In the genomic region with DNA sequence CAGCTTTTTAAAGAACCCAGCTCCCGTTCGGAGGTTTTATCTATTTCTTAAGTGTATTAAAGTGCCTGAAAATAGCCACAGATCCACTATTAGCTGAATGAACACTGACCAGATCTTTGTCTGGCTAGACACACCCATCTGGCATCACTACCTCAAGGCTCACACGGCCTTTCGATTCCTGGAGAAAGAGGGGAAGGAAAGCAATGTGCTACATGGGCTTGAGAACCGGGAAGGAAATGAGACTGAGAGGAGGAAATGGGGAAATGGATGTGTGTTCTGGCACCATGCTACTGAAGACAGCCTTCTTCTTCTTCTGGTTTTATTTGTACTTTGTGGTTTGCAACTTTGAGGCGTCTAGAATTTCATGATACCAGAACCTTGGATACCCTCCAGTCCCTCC, we compare ENCODE assay signal across 30 mouse cellular contexts. TPM values are rescaled to one million over a fixed set of nuclear protein-coding genes. Genes with fewer than 3 reads are reported as not detected.
DNase-seq lines count a peak whose midpoint lies in the region; ATAC-seq lines count a peak whose summit lies in the region.
"Had no signal": no experiment of that assay in that cellular context is flagged by ENCODE, and none has a peak within 500 bp of the region (broad histone marks: within the 10 kb centered on the region; RNA-seq: fewer than 3 reads in every experiment).

No protein-coding gene starts in this region.

- H3K4me2 ChIP-seq in midbrain, embryonic 14.5 days (ENCODE audit: low read length), result 0 out of 2 replicates have a peak overlapping the region, but pooled peaks have one; percentile 2
- no peak overlapping the region for H3K4me2 ChIP-seq in midbrain, embryonic 11.5 days
- H3K4me2 ChIP-seq: embryonic facial prominence, embryonic 15.5 days; heart, embryonic 15.5 days; hindbrain, embryonic 12.5 days; liver, embryonic 12.5 days had no signal

- no peak overlapping the region for H3K27ac ChIP-seq in midbrain, embryonic 14.5 days (replicated peaks; ENCODE audit: low read depth, low read length)
- H3K27ac ChIP-seq in midbrain, embryonic 11.5 days (ENCODE audit: low read depth, low read length), result no peak overlapping the region
- H3K27ac ChIP-seq: embryonic facial prominence, embryonic 10.5 days; embryonic facial prominence, embryonic 15.5 days; heart, embryonic 10.5 days; heart, embryonic 15.5 days; hindbrain, embryonic 12.5 days; kidney, postnatal 0 days; liver, embryonic 12.5 days; stomach, postnatal 0 days had no signal

- H3K27me3 ChIP-seq in midbrain, embryonic 14.5 days (ENCODE audit: control insufficient read depth, insufficient read depth, low read length), result no peaks in the 10 kb centered on the region
- no peaks in the 10 kb centered on the region for H3K27me3 ChIP-seq in midbrain, embryonic 11.5 days (ENCODE audit: control insufficient read depth, insufficient read depth, low read length)

- ATAC-seq in midbrain, embryonic 14.5 days (ENCODE audit: low FRiP score, low TSS enrichment), result no peak
- ATAC-seq in midbrain, embryonic 11.5 days (ENCODE audit: low FRiP score), result no peak
- peak; percentile 61 for ATAC-seq in granulocyte monocyte progenitor cell, adult 5-6 weeks (replicated peaks; ENCODE audit: poor library complexity, severe bottlenecking)
- ATAC-seq in erythroblast, adult 5-6 weeks (replicated peaks; ENCODE audit: low FRiP score, poor library complexity, severe bottlenecking), result no peak
- ATAC-seq: intestine, embryonic 16.5 days; liver, embryonic 12.5 days; liver, postnatal 0 days had no signal

- H3K9ac ChIP-seq in midbrain, embryonic 14.5 days (replicated peaks; ENCODE audit: low read length), result no peak overlapping the region
- H3K9ac ChIP-seq in midbrain, embryonic 11.5 days (ENCODE audit: low read length), result no peak overlapping the region; the same call in 1 of the 2 replicates
- H3K9ac ChIP-seq: embryonic facial prominence, embryonic 15.5 days; heart, embryonic 15.5 days; hindbrain, embryonic 12.5 days; liver, embryonic 12.5 days; liver, postnatal 0 days had no signal

- H3K4me1 ChIP-seq in midbrain, embryonic 14.5 days (ENCODE audit: control insufficient read depth, insufficient read depth, low read length), result peaks cover 70% of the 10 kb centered on the region
- H3K4me1 ChIP-seq in midbrain, embryonic 11.5 days (ENCODE audit: control insufficient read depth, insufficient read depth, low read length), result peaks cover 43% of the 10 kb centered on the region
- H3K4me1 ChIP-seq: liver, embryonic 12.5 days had no signal

- no peak overlapping the region for H3K4me3 ChIP-seq in midbrain, embryonic 14.5 days (replicated peaks; ENCODE audit: low read depth, low read length)
- H3K4me3 ChIP-seq in midbrain, embryonic 11.5 days (ENCODE audit: low read depth, low read length), result no peak overlapping the region
- H3K4me3 ChIP-seq: embryonic facial prominence, embryonic 10.5 days; embryonic facial prominence, embryonic 15.5 days; heart, embryonic 10.5 days; heart, embryonic 15.5 days; hindbrain, embryonic 12.5 days; liver, embryonic 12.5 days had no signal

- DNase-seq in cerebellum, adult 9-10 months, result peak; percentile 31
- DNase-seq in cerebellum, adult 9-11 months, result no peak
- no peak for DNase-seq in midbrain, embryonic 14.5 days
- DNase-seq in midbrain, embryonic 11.5 days (ENCODE audit: low spot score, missing footprints), result no peak
- no peak for DNase-seq in adrenal gland, adult 2 months
- DNase-seq: adrenal gland, postnatal 10 days; gastrocnemius, postnatal 10 days; kidney, adult 8-10 months; kidney, postnatal 4 days; left cerebral cortex, postnatal 4 days; liver, postnatal 0 days; lung, postnatal 36 days; right cerebral cortex, postnatal 25 days; spleen, adult 18-20 months; thymus, adult 18-20 months; thymus, postnatal 25 days had no signal

- WGBS in midbrain, embryonic 14.5 days, result 85% methylated on average over 6 of the region's 6 CpGs
- 85% methylated on average over 6 of the region's 6 CpGs for WGBS in midbrain, embryonic 11.5 days

- H3K36me3 ChIP-seq in midbrain, embryonic 14.5 days (ENCODE audit: control insufficient read depth, insufficient read depth, low read length), result no peaks in the 10 kb centered on the region
- no peaks in the 10 kb centered on the region for H3K36me3 ChIP-seq in midbrain, embryonic 11.5 days (ENCODE audit: control insufficient read depth, insufficient read depth, low read length)
- H3K36me3 ChIP-seq: embryonic facial prominence, embryonic 10.5 days; embryonic facial prominence, embryonic 15.5 days; G1E; heart, embryonic 10.5 days; heart, embryonic 15.5 days; hindbrain, embryonic 12.5 days; liver, embryonic 12.5 days had no signal

- no peaks in the 10 kb centered on the region for H3K9me3 ChIP-seq in midbrain, embryonic 14.5 days (ENCODE audit: control insufficient read depth, low read length)
- no peaks in the 10 kb centered on the region for H3K9me3 ChIP-seq in midbrain, embryonic 11.5 days (ENCODE audit: control insufficient read depth, low read length)
- H3K9me3 ChIP-seq: embryonic facial prominence, embryonic 10.5 days; embryonic facial prominence, embryonic 15.5 days; heart, embryonic 10.5 days; heart, embryonic 15.5 days; hindbrain, embryonic 12.5 days; liver, embryonic 12.5 days had no signal

RNA-seq across cellular contexts. Expression of gene Kcnk10, which starts 8.7 kb away (rescaled TPM):
- 49.1 and 53.6 TPM in 2 replicates for polyA plus RNA-seq in midbrain, embryonic 14.5 days (2014; fragmentation: Nextera tagmentation; extraction: Ambion mirVana)
- 40.9 and 45.2 TPM in 2 replicates for polyA plus RNA-seq in midbrain, embryonic 11.5 days (2014; fragmentation: Nextera tagmentation; extraction: Ambion mirVana)
- not detected in 2 replicates for total RNA-seq in granulocyte monocyte progenitor cell, adult 5-6 weeks (2014; fragmentation: Nextera tagmentation)
- total RNA-seq in granulocyte monocyte progenitor cell, adult 5-6 weeks (2017), result not detected in 2 replicates
- total RNA-seq in adrenal gland, adult 2 months (2021), result not detected
- polyA plus RNA-seq in adrenal gland, adult 2 months (2012; rRNA removed), result not detected in 2 replicates
- not detected in 2 replicates for total RNA-seq in erythroblast, adult 5-6 weeks (2015; ENCODE audit: low replicate concordance)
- total RNA-seq in erythroblast, adult 5-6 weeks (2017; ENCODE audit: low replicate concordance), result 0.26 TPM in 1 of 2 replicates, not detected in the other
- total RNA-seq: heart, postnatal 25 days had no signal
- polyA plus RNA-seq: G1E; gonadal fat pad, adult 2 months; liver, embryonic 12.5 days had no signal

RNA-seq across cellular contexts. Expression of gene Spata7, which starts 58.6 kb away (rescaled TPM):
- polyA plus RNA-seq in midbrain, embryonic 14.5 days (2014; fragmentation: Nextera tagmentation; extraction: Ambion mirVana), result 28.4 and 29.4 TPM in 2 replicates
- 21.8 and 22.7 TPM in 2 replicates for polyA plus RNA-seq in midbrain, embryonic 11.5 days (2014; fragmentation: Nextera tagmentation; extraction: Ambion mirVana)
- total RNA-seq in granulocyte monocyte progenitor cell, adult 5-6 weeks (2014; fragmentation: Nextera tagmentation), result 5.4 and 11.1 TPM in 2 replicates
- total RNA-seq in granulocyte monocyte progenitor cell, adult 5-6 weeks (2017), result 9.1 and 9.6 TPM in 2 replicates
- total RNA-seq in adrenal gland, adult 2 months (2021), result 10 to 100 TPM in 1 of 2 experiments, 1 to 10 TPM in 1; 7.8 to 12.4 TPM
- polyA plus RNA-seq in adrenal gland, adult 2 months (2012; rRNA removed), result 2.7 and 2.8 TPM in 2 replicates
- total RNA-seq in erythroblast, adult 5-6 weeks (2015; ENCODE audit: low replicate concordance), result not detected in 2 replicates
- total RNA-seq in erythroblast, adult 5-6 weeks (2017; ENCODE audit: low replicate concordance), result 0.98 and 1.1 TPM in 2 replicates
